Mouse (Mus musculus): ENCODE data around the gene Acap1. TPM values are rescaled to one million over a fixed set of nuclear protein-coding genes. Genes with fewer than 3 reads are reported as not detected.

Gene Acap1
- polyA plus RNA-seq, 1 experiment from 2014 or later = 1.4 TPM

GRCm38 (mm10) chr11:69834001-69834549, 61.3 kb downstream of the Acap1 start:
- H3K27ac ChIP-seq = peak overlapping the region; percentile 87

DNA sequence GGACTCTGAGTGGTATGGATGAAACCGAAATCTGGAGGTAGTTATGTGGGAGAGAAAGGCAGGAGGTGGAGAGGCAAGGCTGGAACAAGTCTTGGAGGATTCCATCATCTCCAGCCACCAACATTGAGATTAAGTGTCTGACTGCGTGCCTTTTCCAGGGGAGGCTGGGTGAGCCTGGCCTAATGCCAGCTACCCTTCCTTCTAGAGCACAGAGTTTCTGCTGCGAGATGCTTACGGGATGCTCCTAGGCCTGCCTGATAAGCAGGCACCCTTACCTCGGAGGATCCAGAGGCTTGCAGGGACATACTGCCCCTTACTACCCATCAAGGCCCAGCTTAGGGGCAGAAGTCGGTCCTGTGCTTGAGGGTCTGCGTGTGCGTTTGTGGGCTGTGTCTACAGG, 61.8 kb downstream of the Acap1 start:
- H3K27ac ChIP-seq = peak overlapping the region; percentile 87
- H3K27me3 ChIP-seq (ENCODE audit: insufficient read depth, poor library complexity, severe bottlenecking) = peaks cover 46% of the 10 kb centered on the region
- H3K4me1 ChIP-seq (replicated peaks) = peaks cover 66% of the 10 kb centered on the region
- DNase-seq (ENCODE audit: low spot score) = no peak
- no peaks in the 10 kb centered on the region for H3K9me3 ChIP-seq
- WGBS = 54% methylated on average over 8 of the region's 8 CpGs
- H3K4me3 ChIP-seq = peak overlapping the region; percentile 89
- peaks cover 47% of the 10 kb centered on the region for H3K36me3 ChIP-seq

More at GRCm38 (mm10) chr11:69834001-69834549, 61.3 kb downstream of the Acap1 start:
- Histone ChIP-seq H3K27me3 (ENCODE audit: insufficient read depth, poor library complexity, severe bottlenecking) (peaks cover 46% of the 10 kb centered on the region), H3K4me1 (replicated peaks) (peaks cover 66% of the 10 kb centered on the region), H3K4me3 (peak overlapping the region; percentile 89), H3K9me3 (no peaks in the 10 kb centered on the region), H3K36me3 (peaks cover 42% of the 10 kb centered on the region)
- 6% methylated on average over 48 of the region's 48 CpGs for WGBS
- DNase-seq (ENCODE audit: low spot score) = peak; percentile 43

Other genes with a start within 250 kb of the Acap1 start
- 0.37 TPM in 1 of 2 replicates, not detected in the other for gene Sox15, start 240.2 kb downstream of the Acap1 start, polyA plus RNA-seq (2016; fragmentation: Nextera tagmentation; extraction: Ambion mirVana)
- gene Mpdu1, start 232.9 kb downstream of the Acap1 start, polyA plus RNA-seq (2016; fragmentation: Nextera tagmentation; extraction: Ambion mirVana) = 80.6 and 88.3 TPM in 2 replicates
- gene Cd68, start 229.4 kb downstream of the Acap1 start, polyA plus RNA-seq (2016; fragmentation: Nextera tagmentation; extraction: Ambion mirVana) = 7.2 and 8.7 TPM in 2 replicates
- gene Eif4a1, start 223.1 kb downstream of the Acap1 start, polyA plus RNA-seq (2016; fragmentation: Nextera tagmentation; extraction: Ambion mirVana) = 740 and 935 TPM in 2 replicates
- gene Senp3, start 213.5 kb downstream of the Acap1 start, polyA plus RNA-seq (2016; fragmentation: Nextera tagmentation; extraction: Ambion mirVana) = 116 and 122 TPM in 2 replicates
- gene Tnfsf13, start 209.8 kb downstream of the Acap1 start, polyA plus RNA-seq (2016; fragmentation: Nextera tagmentation; extraction: Ambion mirVana) = 0.14 and 0.30 TPM in 2 replicates
- gene Tnfsf12, start 199.7 kb downstream of the Acap1 start, polyA plus RNA-seq (2016; fragmentation: Nextera tagmentation; extraction: Ambion mirVana) = 2.2 and 2.3 TPM in 2 replicates
- gene Tnfsfm13, start 199.4 kb downstream of the Acap1 start, polyA plus RNA-seq (2016; fragmentation: Nextera tagmentation; extraction: Ambion mirVana) = 0.82 and 0.85 TPM in 2 replicates
- gene Polr2a, start 136.9 kb downstream of the Acap1 start, polyA plus RNA-seq (2016; fragmentation: Nextera tagmentation; extraction: Ambion mirVana) = 31.1 and 37.9 TPM in 2 replicates
- gene Slc35g3, start 133.6 kb downstream of the Acap1 start, polyA plus RNA-seq (2016; fragmentation: Nextera tagmentation; extraction: Ambion mirVana) = 0.50 TPM in 1 of 2 replicates, not detected in the other
- 0.80 and 1.2 TPM in 2 replicates for gene Zbtb4, start 129.6 kb downstream of the Acap1 start, polyA plus RNA-seq (2016; fragmentation: Nextera tagmentation; extraction: Ambion mirVana)
- 1.6 and 2.2 TPM in 2 replicates for gene Chrnb1, start 99.6 kb downstream of the Acap1 start, polyA plus RNA-seq (2016; fragmentation: Nextera tagmentation; extraction: Ambion mirVana)
- 0.76 and 1.8 TPM in 2 replicates for gene Fgf11, start 93.7 kb downstream of the Acap1 start, polyA plus RNA-seq (2016; fragmentation: Nextera tagmentation; extraction: Ambion mirVana)
- 1.3 and 1.5 TPM in 2 replicates for gene Tmem102, start 89.9 kb downstream of the Acap1 start, polyA plus RNA-seq (2016; fragmentation: Nextera tagmentation; extraction: Ambion mirVana)
- not detected in 2 replicates for gene Gm39566, start 80.2 kb downstream of the Acap1 start, polyA plus RNA-seq (2016; fragmentation: Nextera tagmentation; extraction: Ambion mirVana)
- gene Spem2, start 77.1 kb downstream of the Acap1 start, polyA plus RNA-seq (2016; fragmentation: Nextera tagmentation; extraction: Ambion mirVana) = not detected in 2 replicates
- 0.34 TPM in 1 of 2 replicates, not detected in the other for gene Spem1, start 73.4 kb downstream of the Acap1 start, polyA plus RNA-seq (2016; fragmentation: Nextera tagmentation; extraction: Ambion mirVana)
- 5.8 and 9.1 TPM in 2 replicates for gene Nlgn2, start 57.8 kb downstream of the Acap1 start, polyA plus RNA-seq (2016; fragmentation: Nextera tagmentation; extraction: Ambion mirVana)
- gene Tmem256, start 57.0 kb downstream of the Acap1 start, polyA plus RNA-seq (2016; fragmentation: Nextera tagmentation; extraction: Ambion mirVana) = 312 and 362 TPM in 2 replicates
- 85.3 and 88.7 TPM in 2 replicates for gene Plscr3, start 49.2 kb downstream of the Acap1 start, polyA plus RNA-seq (2016; fragmentation: Nextera tagmentation; extraction: Ambion mirVana)
- gene Tnk1, start 36.8 kb downstream of the Acap1 start, polyA plus RNA-seq (2016; fragmentation: Nextera tagmentation; extraction: Ambion mirVana) = 0.77 and 1.7 TPM in 2 replicates
- not detected in 2 replicates for gene Tmem95, start 17.5 kb downstream of the Acap1 start, polyA plus RNA-seq (2016; fragmentation: Nextera tagmentation; extraction: Ambion mirVana)
- gene Kctd11, start 14.1 kb downstream of the Acap1 start, polyA plus RNA-seq (2016; fragmentation: Nextera tagmentation; extraction: Ambion mirVana) = 5.2 and 6.8 TPM in 2 replicates
- 11.4 and 15.2 TPM in 2 replicates for gene 2810408A11Rik, start 5.4 kb upstream of the Acap1 start, polyA plus RNA-seq (2016; fragmentation: Nextera tagmentation; extraction: Ambion mirVana)
- 12.5 and 13.4 TPM in 2 replicates for gene Neurl4, start 5.5 kb upstream of the Acap1 start, polyA plus RNA-seq (2016; fragmentation: Nextera tagmentation; extraction: Ambion mirVana)
- gene Gps2, start 18.3 kb upstream of the Acap1 start, polyA plus RNA-seq (2016; fragmentation: Nextera tagmentation; extraction: Ambion mirVana) = 96.8 and 105 TPM in 2 replicates
- 2,350 and 2,667 TPM in 2 replicates for gene Eif5a, start 26.4 kb upstream of the Acap1 start, polyA plus RNA-seq (2016; fragmentation: Nextera tagmentation; extraction: Ambion mirVana)
- gene Ybx2, start 40.3 kb upstream of the Acap1 start, polyA plus RNA-seq (2016; fragmentation: Nextera tagmentation; extraction: Ambion mirVana) = 2.8 and 2.9 TPM in 2 replicates
- gene Slc2a4, start 52.6 kb upstream of the Acap1 start, polyA plus RNA-seq (2016; fragmentation: Nextera tagmentation; extraction: Ambion mirVana) = 11.0 and 13.0 TPM in 2 replicates
- 14.6 and 37.6 TPM in 2 replicates for gene Cldn7, start 69.2 kb upstream of the Acap1 start, polyA plus RNA-seq (2016; fragmentation: Nextera tagmentation; extraction: Ambion mirVana)
- 22.6 and 25.7 TPM in 2 replicates for gene Ctdnep1, start 85.6 kb upstream of the Acap1 start, polyA plus RNA-seq (2016; fragmentation: Nextera tagmentation; extraction: Ambion mirVana)
- gene Elp5, start 87.0 kb upstream of the Acap1 start, polyA plus RNA-seq (2016; fragmentation: Nextera tagmentation; extraction: Ambion mirVana) = 156 and 167 TPM in 2 replicates
- 421 and 580 TPM in 2 replicates for gene Gabarap, start 95.6 kb upstream of the Acap1 start, polyA plus RNA-seq (2016; fragmentation: Nextera tagmentation; extraction: Ambion mirVana)
- 93.7 and 98.1 TPM in 2 replicates for gene Phf23, start 100.2 kb upstream of the Acap1 start, polyA plus RNA-seq (2016; fragmentation: Nextera tagmentation; extraction: Ambion mirVana)
- 50.3 and 51.8 TPM in 2 replicates for gene Dvl2, start 105.1 kb upstream of the Acap1 start, polyA plus RNA-seq (2016; fragmentation: Nextera tagmentation; extraction: Ambion mirVana)
- 44.9 and 51.7 TPM in 2 replicates for gene Acadvl, start 119.9 kb upstream of the Acap1 start, polyA plus RNA-seq (2016; fragmentation: Nextera tagmentation; extraction: Ambion mirVana)
- gene Dlg4, start 121.4 kb upstream of the Acap1 start, polyA plus RNA-seq (2016; fragmentation: Nextera tagmentation; extraction: Ambion mirVana) = 16.4 and 19.9 TPM in 2 replicates
- gene Asgr1, start 158.5 kb upstream of the Acap1 start, polyA plus RNA-seq (2016; fragmentation: Nextera tagmentation; extraction: Ambion mirVana) = 0.68 and 1.3 TPM in 2 replicates
- gene Asgr2, start 197.1 kb upstream of the Acap1 start, polyA plus RNA-seq (2016; fragmentation: Nextera tagmentation; extraction: Ambion mirVana) = 0.51 TPM in 1 of 2 replicates, not detected in the other
- gene Mgl2, start 234.8 kb upstream of the Acap1 start, polyA plus RNA-seq (2016; fragmentation: Nextera tagmentation; extraction: Ambion mirVana) = not detected in 2 replicates

Data from hindbrain, embryonic 10.5 days (tissue).